Mouse (Mus musculus): ENCODE measurements around the gene Pold1. TPM values are rescaled to one million over a fixed set of nuclear protein-coding genes. Genes with fewer than 3 reads are reported as not detected.

The Pold1 gene
- 14.9 and 15.3 TPM in 2 replicates for polyA plus RNA-seq (2012; rRNA removed)

DNA sequence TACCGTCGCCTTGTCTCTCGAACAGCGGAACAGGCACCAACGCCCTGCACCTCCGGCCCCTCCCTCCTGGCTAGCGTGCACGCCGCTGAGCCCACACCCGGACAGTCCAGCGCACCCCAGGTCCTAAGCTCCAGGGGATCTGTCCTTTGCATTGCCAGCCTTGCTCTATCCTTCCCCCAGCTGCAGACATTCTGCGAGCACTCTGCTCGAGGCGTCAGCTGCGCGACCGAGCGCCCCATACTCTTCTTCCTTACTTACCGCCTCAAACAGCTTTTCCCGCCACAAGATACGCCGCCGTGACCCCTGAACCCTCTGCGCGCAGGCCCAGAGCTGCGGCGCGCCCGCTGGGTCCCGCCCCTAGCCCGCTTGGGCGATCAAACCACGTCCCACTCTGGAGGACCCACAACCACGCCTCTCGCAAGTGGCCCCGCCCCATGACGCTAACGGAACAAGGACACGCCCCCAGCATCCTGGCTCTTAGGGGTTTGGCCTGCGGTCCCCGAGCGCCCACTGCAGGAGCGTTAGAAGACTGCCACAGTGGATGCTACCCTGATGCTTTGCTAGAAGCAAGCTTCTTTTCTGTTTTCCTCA is at the start of gene Pold1:
Gene Pold1 (minus strand): TSS at position 353 of the 591 bp plus-strand sequence.
- peak; percentile 98 to 100 for DNase-seq (ENCODE audit: extremely low spot score in 1 of 2, low spot score in 1 of 2)

DNA sequence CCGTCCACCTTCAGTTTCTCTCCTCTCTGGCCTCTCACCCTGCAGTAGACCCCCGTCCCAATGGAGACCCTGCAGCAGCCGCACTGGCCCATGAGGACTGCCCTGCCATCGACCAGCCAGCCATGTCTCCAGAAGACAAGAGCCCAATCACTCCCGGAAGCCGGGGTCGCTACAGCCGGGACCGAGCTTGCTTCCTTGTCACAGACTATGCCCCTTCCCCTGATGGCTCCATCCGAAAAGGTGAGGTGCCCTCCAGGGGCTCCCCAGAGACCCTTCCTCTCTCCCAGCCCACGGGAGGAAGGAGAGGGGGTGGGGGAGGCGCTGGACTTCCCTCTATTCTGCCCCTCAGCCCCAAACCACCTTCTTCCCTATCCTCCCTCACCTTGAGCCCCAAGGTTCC is 49.7 kb upstream of the Pold1 start:
- no peak for DNase-seq (ENCODE audit: extremely low spot score in 1 of 2, low spot score in 1 of 2)

DNA sequence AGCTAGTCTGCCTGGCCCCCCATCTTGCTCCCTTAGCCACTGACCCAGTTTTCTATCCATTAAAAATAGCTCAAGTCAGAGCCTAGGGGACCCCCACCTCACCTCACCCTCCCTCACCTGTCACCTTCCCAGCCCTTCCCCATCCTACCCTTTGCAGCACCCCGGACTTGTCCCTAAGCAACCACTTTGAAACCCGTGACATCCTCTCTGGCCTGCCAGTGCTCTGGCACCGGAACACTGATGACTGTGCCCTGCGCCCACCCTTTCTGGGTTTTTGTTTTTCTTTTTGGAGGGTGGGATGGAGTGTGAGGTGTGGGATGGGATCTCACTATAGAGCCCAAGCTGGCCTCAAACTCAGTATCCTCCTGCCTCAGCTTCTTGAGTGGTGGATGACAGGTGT is 49.0 kb upstream of the Pold1 start:
- DNase-seq (ENCODE audit: extremely low spot score in 1 of 2, low spot score in 1 of 2): no peak

DNA sequence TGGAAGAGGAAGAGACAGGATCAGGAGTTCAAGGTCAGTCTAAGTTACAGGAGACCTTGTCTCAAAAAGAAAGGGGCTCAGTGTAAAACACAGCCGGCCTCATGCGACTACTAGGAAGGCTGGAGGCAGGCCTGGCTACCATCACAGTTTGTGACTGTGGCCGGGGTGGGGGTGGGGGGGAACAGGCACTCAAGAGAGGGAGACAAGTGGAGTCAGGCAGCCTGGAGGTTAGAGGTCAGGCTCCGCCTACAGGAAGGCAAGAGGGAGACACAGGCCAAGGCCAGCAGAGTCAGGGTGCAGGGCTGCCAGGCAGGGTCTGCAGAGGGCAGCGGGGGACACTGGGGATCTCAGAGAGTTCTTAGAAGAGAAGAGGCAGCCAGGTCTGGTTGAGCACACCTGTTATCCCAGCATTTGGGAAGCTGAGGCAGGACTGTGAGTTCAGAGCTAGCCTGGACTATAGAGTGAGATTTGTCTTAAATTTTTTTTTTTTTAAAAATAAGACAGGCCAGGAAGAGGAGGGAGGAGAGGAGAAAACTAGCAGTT is 48.4 kb upstream of the Pold1 start:
- DNase-seq (ENCODE audit: extremely low spot score in 1 of 2, low spot score in 1 of 2): no peak

DNA sequence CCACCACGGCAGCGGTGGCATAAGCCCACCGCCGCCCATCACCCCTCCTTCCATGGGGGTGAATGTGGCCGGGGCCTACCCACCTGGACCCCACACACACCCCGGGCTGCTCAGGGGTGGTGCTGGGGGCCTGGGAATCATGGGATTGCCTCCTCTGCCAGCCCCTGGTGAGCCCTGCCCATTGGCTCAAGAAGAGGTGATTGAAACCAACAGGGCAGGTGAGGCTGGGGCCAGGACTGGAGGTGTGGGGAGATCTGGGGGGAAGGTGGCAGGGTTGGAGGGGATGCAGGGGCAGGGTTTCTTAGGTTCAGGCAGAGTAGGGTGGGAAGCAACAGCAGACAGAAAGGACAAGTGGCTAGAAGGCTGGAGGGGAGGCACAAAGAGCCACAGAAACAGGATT is 47.4 kb upstream of the Pold1 start:
- DNase-seq (ENCODE audit: extremely low spot score in 1 of 2, low spot score in 1 of 2): no peak

DNA sequence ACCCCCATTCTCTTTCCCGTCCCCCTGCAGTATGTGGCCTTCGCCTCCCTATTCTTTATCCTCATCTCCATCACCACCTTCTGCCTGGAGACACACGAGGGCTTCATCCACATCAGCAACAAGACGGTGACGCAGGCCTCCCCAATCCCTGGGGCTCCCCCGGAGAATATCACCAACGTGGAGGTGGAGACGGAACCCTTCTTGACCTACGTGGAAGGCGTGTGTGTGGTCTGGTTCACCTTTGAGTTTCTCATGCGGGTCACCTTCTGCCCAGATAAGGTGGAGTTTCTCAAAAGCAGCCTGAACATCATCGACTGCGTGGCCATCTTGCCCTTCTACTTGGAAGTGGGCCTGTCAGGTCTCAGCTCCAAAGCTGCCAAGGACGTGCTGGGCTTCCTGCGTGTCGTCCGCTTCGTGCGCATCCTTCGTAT is 46.5 kb upstream of the Pold1 start:
- DNase-seq (ENCODE audit: extremely low spot score in 1 of 2, low spot score in 1 of 2): no peak

DNA sequence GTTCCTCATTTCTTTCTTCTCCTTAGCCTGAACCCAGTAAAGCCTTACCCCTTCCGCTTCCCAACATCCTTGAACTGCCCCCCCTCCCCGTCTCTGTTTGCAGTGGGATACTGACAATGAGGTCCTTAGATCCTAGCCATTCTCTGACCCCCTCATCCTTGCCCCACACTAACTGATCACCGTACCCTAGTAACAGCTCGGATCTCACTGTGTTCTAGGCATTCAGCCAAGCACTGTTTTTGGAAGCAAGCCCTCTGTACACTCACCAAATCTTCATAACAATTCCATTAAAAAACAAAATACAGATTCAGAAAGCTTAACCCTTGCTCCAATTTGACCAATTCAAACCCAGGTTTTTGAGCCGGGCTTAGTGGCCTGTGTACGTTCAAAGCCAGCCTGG is 45.6 kb upstream of the Pold1 start:
- DNase-seq (ENCODE audit: extremely low spot score in 1 of 2, low spot score in 1 of 2): peak in 1 of 2 experiments; percentile 75

DNA sequence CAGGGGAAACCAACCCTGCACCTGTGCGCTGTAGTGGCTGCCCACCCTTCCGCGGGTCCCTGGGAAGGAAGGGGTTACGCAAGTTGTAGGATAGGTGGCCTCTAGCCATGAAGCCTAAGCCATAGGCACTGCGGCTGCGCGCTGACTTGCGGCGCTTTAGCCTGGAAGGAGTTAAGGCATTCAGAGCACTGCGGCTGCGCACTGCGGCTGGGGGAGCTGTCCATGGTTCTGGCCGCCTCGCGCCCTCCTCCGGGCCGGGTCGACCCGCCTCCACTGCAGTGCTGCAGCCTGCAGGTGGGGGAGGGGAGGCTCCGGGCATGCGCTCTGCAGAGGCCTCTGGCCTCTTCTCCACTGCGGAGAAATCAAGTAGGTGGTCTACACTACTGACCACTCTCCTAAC is 45.1 kb upstream of the Pold1 start:
- peak; percentile 76 to 91 for DNase-seq (ENCODE audit: extremely low spot score in 1 of 2, low spot score in 1 of 2)

DNA sequence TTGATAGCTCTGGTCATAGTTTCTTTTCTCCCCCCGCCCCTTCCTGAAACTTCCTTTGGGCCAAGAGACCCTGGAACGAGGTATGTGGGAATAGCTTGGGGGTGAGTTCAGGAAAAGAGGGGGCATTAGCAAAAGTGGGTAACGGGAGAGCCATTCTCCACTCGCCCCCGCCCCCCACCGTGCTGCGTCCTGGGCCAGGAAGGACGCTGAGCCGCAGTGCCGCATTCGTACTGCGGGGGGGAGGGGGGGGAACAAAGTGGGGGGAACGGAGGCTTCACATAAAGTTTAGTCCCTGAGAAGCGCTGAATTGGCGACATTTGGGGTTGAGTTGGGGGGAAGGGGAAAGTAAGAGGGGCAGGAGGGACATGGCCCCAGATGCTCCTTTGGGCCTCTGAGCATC is 44.4 kb upstream of the Pold1 start:
- no peak for DNase-seq (ENCODE audit: extremely low spot score in 1 of 2, low spot score in 1 of 2)

DNA sequence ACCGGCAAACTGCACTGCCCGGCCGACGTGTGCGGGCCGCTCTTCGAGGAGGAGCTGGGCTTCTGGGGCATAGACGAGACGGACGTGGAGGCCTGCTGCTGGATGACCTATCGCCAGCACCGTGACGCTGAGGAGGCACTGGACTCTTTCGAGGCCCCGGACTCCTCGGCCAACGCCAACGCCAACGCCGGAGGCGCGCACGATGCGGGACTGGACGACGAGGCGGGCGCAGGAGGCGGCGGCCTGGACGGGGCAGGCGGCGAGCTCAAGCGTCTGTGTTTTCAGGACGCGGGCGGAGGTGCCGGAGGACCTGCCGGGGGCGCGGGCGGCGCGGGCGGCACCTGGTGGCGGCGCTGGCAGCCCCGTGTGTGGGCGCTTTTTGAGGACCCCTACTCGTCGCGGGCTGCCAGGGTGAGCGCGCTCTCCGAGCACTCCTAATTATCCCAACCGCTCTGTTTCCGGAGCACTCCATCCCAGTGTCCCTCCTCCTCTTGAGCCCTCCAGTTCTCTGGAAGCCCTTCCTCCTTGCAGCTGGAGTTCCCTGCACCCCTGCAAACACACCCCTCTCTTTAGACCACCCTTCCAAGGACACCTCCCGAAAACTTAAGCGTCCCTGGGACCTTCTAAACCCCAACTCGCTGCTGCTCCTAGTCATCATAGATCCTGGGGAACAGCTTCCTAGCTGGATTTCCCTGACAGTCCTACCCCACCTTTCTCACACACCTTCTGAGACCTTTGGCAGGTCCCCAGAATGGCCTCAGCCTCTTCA is 42.9 kb upstream of the Pold1 start:
- no peak for DNase-seq (ENCODE audit: extremely low spot score in 1 of 2, low spot score in 1 of 2)

DNA sequence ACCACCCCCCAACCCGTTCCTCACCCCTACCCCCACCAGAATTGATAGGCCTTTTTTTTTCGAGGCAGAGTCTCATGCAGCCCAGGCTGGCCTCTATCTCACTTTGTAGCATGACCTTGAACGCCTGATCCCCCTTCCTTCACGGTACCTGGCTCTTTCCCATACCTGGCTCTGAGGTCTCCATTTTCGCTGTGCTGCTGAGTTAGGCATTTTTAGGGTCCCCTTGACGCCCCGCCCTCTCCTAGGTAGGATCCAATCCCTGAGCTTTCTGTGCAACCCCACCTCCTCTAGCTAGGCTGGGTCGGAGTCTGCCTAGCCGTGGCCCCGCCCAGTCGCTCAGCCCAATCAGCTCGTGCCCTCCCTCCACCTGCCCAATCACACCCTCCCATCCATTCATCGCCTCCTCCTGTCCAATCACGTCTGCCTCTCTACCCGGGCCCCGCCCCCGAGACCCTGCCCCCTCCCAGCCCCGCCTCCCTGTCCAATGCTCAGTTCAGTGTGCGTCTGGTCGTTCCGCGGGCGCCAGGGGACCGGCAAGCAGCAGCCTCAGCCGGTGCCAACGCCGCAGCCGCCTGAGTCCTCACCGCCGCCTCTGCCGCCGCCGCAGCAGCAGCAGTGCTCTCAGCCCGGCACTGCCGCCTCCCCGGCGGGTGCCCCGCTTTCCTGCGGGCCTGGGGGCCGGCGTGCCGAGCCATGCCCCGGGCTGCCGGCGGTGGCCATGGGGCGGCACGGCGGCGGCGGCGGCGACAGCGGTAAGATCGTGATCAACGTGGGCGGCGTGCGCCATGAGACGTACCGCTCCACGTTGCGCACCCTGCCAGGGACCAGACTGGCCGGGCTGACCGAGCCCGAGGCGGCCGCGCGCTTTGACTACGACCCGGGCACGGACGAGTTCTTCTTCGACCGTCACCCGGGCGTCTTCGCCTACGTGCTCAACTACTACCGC is 42.0 kb upstream of the Pold1 start, which contains the start of gene Kcnc3:
Gene Kcnc3 (plus strand): TSS at position 263 of the 946 bp plus-strand sequence.
- peak; percentile 94 for DNase-seq (ENCODE audit: extremely low spot score in 1 of 2, low spot score in 1 of 2)

DNA sequence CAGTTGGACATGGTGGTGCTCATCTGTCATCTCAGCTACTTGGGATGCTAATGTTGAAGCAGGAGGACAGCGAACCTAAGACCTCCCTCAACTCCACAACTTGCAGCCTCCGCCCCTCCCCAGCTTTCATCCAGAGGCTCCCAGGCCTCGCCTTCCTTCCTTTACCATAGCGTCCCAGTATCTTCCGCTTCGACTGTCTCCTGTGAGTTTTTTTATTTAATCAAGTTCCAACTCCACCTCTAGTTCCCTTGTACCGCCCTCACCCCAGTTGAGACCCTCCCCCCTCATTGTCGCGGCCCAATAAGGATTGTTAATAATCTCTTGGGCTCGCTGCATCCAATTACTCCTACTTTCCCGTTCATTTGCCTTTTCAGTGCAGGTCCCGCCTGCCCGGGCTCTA is 41.3 kb upstream of the Pold1 start:
- no peak for DNase-seq (ENCODE audit: extremely low spot score in 1 of 2, low spot score in 1 of 2)

DNA sequence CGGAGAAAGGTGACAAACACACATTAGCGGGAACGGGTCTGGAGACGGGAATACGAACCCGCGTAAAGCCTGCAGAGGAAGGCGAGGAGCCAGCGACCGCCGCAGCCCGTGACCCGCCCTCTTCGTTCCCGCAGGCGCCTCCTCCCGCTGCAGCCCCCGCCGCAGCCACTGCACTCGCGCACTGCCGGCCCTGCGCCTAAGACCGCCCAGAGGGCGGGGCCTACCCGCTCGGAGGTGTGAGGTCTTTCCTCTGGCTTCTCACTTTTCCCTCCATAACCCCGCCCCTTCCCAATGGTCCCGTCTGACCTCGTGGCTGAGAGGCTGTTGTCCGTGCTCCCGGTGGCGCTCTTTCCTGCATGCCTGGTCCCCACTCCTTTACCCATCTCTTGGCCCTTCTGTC is 40.5 kb upstream of the Pold1 start:
- peak in 1 of 2 experiments; percentile 78 for DNase-seq (ENCODE audit: extremely low spot score in 1 of 2, low spot score in 1 of 2)

DNA sequence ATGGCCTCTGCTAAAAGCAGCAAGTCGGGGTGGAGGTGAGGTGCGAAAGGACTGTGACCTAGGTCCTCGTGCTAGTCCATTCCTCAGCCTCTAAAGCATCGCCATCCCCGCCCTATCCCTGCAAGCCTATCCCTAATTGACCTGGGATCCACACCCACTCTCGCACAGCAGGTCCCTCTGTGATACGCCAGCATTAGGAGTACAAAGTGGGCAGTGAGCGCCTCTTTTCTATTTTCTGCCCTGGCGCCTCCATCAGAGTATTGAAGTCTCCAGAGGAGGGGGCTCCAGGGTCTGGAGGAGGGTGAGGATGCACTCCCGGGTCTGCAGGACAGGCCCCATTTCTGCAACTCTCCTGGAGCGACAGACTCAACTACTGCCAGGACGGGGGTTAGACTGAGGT is 39.7 kb upstream of the Pold1 start:
- no peak for DNase-seq (ENCODE audit: extremely low spot score in 1 of 2, low spot score in 1 of 2)

DNA sequence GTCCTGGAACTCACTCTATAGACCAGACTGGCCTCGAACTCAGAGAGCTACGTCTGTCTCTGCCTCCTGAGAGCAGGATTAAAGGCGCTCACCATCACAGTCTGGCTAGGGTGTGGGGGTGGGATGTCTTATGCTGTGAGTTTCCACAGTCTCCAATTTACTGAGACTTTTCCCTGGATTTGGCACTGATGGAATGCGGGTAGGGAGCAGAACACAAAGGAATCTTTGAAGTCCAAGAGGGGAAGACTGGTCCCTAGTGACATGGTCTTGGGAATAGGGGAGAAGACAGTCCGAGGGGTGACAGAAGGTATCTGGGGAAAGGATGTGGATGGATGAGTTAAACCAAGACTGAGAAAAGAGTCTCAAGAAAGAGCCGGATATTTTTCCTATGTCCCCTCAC is 39.0 kb upstream of the Pold1 start:
- no peak for DNase-seq (ENCODE audit: extremely low spot score in 1 of 2, low spot score in 1 of 2)

DNA sequence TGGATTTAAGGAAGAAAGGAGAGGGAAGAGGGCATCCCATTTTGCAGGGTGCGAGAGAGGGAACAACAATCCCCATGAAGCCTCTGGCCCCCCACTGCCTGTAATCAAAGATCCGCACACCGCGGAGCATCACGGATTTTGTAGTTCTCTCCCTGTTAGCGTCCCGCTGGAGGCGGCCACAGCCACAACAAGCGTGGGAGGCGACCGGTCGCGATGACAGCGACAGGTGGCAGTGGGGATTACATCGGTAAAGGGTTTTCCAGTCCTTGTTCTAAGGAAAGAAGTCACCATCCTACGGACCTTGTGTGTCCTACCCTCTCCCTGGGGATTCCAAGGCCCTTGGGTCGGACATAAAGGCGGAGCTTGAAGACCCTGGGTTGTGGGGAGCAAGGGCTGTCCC is 38.3 kb upstream of the Pold1 start:
- DNase-seq (ENCODE audit: extremely low spot score in 1 of 2, low spot score in 1 of 2): peak; percentile 69 to 87

DNA sequence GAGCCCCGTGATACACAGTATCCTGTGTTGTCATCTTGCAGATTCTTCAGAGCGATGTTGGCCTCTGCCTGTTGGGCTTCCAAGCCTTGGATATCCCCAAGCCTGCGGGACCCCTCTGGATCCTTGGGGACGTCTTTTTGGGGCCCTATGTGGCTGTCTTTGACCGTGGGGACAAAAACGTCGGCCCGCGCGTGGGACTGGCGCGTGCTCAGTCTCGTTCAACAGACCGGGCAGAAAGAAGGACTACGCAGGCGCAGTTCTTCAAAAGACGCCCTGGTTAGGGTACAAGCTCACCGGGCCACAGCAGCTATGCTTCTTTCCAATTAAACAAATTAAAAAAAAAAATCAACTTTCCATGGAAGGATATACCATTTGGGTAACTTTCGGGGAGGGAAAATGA is 37.9 kb upstream of the Pold1 start:
- DNase-seq (ENCODE audit: extremely low spot score in 1 of 2, low spot score in 1 of 2): peak in 1 of 2 experiments; percentile 86

DNA sequence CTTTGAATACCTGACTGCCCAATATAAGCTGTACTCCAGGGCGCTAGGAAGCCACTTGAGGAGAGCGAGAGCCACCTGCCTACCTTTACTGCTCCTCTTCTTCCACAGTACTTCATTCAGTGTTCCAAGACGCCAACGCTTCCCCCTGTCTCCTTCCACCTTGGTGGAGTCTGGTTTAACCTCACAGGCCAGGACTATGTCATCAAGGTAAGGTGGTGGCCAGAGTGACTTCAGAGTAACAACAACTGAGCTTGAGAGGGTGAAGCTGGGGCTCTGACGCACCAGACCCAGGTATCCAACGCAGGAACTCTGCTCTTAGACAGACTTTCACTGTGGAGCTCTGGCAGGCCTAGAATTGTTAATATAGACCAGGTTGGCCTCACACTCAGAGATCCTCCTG is 37.0 kb upstream of the Pold1 start:
- DNase-seq (ENCODE audit: extremely low spot score in 1 of 2, low spot score in 1 of 2): no peak

DNA sequence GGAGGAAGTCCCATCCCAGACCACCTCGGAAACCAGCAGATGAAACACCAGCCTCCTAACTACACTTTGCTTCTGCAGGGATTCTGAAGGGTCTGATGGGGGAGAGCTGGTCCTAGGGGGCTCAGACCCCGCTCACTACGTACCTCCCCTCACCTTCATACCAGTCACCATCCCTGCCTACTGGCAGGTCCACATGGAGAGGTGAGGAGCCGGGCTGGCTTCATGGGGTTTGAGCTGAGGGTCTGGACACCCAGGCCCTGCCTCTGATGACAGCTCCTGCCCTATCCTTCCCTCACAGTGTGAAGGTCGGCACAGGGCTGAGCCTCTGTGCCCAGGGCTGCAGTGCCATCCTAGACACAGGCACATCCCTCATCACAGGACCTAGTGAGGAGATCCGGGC is 36.3 kb upstream of the Pold1 start:
- no peak for DNase-seq (ENCODE audit: extremely low spot score in 1 of 2, low spot score in 1 of 2)

DNA sequence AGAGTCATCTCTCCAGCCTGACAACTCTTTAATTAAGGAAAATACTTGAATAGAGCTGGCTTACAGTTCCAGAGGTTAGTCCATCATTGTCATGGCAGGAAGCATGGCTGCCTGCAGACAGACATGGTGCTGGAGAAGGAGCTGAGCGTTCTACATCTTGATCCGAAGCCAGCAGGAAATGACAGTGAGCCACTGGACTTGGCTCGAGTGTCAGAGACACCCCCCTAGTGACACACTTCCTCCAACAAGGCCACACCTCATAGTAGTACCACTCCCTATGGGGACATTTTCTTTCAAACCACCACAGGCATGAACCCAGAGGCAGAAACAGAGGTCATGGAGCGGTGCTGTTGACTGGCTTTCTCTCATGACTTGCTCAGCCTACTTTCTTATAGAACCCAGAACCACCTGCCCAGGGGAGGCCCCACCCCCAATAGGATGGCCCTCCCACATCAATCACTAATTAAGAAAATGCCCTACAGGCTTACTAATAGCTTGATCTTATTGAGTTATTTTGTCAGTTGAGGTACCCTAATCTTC is 35.7 kb upstream of the Pold1 start:
- no peak for DNase-seq (ENCODE audit: extremely low spot score in 1 of 2, low spot score in 1 of 2)

DNA sequence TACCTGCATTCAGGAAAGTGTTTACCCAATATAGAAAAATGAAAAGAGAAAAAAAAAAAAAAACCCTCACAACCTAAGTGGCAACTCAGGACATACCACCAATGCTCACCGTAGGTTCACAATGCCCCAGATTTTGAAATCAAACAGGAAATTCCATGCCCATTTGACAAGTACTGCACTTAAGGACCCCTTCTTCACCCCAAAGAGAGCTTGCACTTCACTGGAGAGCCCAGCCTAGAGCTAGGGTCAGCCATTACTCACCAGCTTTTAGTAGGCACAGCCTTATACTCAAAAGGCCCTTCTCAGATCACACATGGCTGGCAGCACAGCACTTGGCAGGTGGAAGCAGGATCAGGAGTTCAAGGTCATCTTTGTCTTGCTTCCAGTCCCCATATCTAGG is 34.5 kb upstream of the Pold1 start:
- no peak for DNase-seq (ENCODE audit: extremely low spot score in 1 of 2, low spot score in 1 of 2)
